Mouse (Mus musculus) bone marrow, adult 2 months (tissue): ENCODE measurements at regions not wholly inside any gene's neighbourhood (a gene's known extent, or its start where the extent isn't known, plus 50 kb on each side); places are given as distances from the start of the nearest gene placed in this dataset.

Experiments used
- CTCF ChIP-seq: fragments of 200-500 bp; IDR thresholded peaks from 2 replicates; pipeline ENCODE4 v1.5.1; 2011; ENCODE audit warnings: low read length, control low read depth; ENCODE audit not compliant: control insufficient read depth, insufficient read depth
- POLR2A ChIP-seq: fragments of 200-500 bp; IDR thresholded peaks from 2 replicates; pipeline ENCODE4 v1.6.1; 2011; ENCODE audit warnings: low read depth, mild to moderate bottlenecking, control low read depth, low read length, borderline replicate concordance; ENCODE audit not compliant: control insufficient read depth

DNA sequence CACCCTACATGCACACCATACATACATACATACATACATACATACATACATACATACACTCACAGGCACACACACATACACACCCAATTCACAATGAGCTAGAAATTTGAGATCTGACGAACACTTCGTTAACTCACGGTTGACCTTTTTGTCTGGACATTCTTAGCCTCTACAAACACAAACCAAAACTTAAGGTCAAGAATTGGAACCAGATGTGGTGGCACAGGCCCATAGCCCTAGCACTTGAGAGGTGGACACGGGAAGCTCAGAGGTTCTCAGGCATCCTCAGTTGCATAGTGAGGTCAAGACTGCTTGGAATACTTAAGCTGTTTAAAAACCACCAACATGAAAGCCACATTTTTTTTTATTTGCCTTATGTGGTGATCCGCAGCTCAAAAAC lies 692.9 kb downstream of the Vrk1 start:
- TF ChIP-seq POLR2A = no peak
- TF ChIP-seq CTCF = no peak
